ENCODE assay signal across 8 mouse cellular contexts in the genomic region with DNA sequence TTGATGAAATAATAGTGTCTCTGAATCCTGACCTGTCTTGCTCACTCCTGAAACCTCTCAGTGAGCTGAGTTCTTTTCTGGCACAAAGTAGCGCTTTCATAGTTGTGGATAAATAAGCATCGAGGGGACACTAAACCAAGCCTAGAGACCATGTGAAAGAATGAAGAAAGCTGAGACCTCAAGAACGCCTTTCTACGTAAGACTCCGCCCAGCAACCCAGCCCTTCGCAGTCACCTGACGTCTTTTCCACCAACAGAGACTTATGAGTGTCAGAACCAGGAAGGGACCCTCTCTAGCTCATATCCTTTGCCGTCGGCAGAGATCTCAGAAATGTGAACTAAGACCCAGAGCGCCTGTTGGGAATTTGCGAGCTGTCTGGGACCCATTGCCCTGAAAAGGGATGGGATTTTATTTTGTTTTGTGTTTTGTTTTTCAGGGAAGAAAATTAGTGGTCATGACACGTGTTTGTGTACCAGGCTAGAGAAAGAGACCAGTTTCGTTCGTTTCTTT. TPM values are rescaled to one million over a fixed set of nuclear protein-coding genes. Genes with fewer than 3 reads are reported as not detected.
A peak's percentile ranks its signal among the peaks of the same experiment; 100 is the strongest.
DNase-seq lines count a peak whose midpoint lies in the region; ATAC-seq and TF ChIP-seq lines count a peak whose summit lies in the region.

No protein-coding gene starts in this region.

- H3K4me3 ChIP-seq in CH12.LX (replicated peaks in 1 of 3; ENCODE audit: low read depth in 2 of 3, low read length in 2 of 3, poor library complexity in 1 of 3), result peak overlapping the region; percentile 62 to 73 (median 67)
- peak overlapping the region; percentile 69 for H3K4me3 ChIP-seq in brown adipose tissue, adult 24 weeks (ENCODE audit: insufficient read depth, low read depth, low read length)
- peak overlapping the region; percentile 68 to 74 for H3K4me3 ChIP-seq in heart, embryonic 14.5 days (ENCODE audit: control insufficient read depth in 1 of 2, insufficient read depth in 1 of 2, low read depth in 1 of 2, low read length in 2 of 2)
- peak overlapping the region; percentile 80 for H3K4me3 ChIP-seq in liver, embryonic 16.5 days (ENCODE audit: low read depth, low read length)
- peak overlapping the region; percentile 55 for H3K4me3 ChIP-seq in neural tube, embryonic 12.5 days
- peak overlapping the region; percentile 78 for H3K4me3 ChIP-seq in testis, adult 2 months (ENCODE audit: control insufficient read depth, low read depth, low read length)

- 16% methylated on average over 14 of the region's 14 CpGs for WGBS in heart, embryonic 14.5 days
- 4% methylated on average over 14 of the region's 14 CpGs for WGBS in liver, embryonic 16.5 days (ENCODE audit: insufficient replicate concordance)
- 18% methylated on average over 14 of the region's 14 CpGs for WGBS in neural tube, embryonic 12.5 days

- dilution Hi-C loops in CH12.LX (cut with MboI; ENCODE audit: extremely low pct_ligation_motif_present, extremely low pct_unique_long_range_greater_than_20kb, low sequenced_read_pairs), result no loop called here

- H3K27ac ChIP-seq in CH12.LX (ENCODE audit: insufficient read depth, low read depth), result no peak overlapping the region
- H3K27ac ChIP-seq in brown adipose tissue, adult 24 weeks (replicated peaks; ENCODE audit: low read depth, low read length), result peak overlapping the region; percentile 70
- H3K27ac ChIP-seq in heart, embryonic 14.5 days (replicated peaks in 1 of 2; ENCODE audit: control insufficient read depth in 1 of 2, insufficient read depth in 1 of 2, low read depth in 2 of 2, low read length in 2 of 2), result peak overlapping the region in 1 of 2 experiments; percentile 79; a peak in 3 of 4 replicates
- peak overlapping the region; percentile 93 for H3K27ac ChIP-seq in liver, embryonic 16.5 days (ENCODE audit: low read length)
- no peak overlapping the region for H3K27ac ChIP-seq in neural tube, embryonic 12.5 days
- 0 out of 2 replicates have a peak overlapping the region, but pooled peaks have one; percentile 11 for H3K27ac ChIP-seq in testis, adult 2 months (ENCODE audit: control insufficient read depth, insufficient read depth, low read depth, low read length)

- H3K36me3 ChIP-seq in CH12.LX (replicated peaks in 1 of 2; ENCODE audit: control insufficient read depth in 1 of 2, insufficient read depth in 1 of 2, low read length in 1 of 2), result no peaks in the 10 kb centered on the region
- no peaks in the 10 kb centered on the region for H3K36me3 ChIP-seq in heart, embryonic 14.5 days (ENCODE audit: control insufficient read depth, insufficient read depth, low read length)
- H3K36me3 ChIP-seq in liver, embryonic 16.5 days (ENCODE audit: control insufficient read depth, insufficient read depth), result no peaks in the 10 kb centered on the region
- no peaks in the 10 kb centered on the region for H3K36me3 ChIP-seq in neural tube, embryonic 12.5 days
- no peaks in the 10 kb centered on the region for H3K36me3 ChIP-seq in testis, adult 2 months (ENCODE audit: control insufficient read depth, insufficient read depth, low read length)

- peak overlapping the region; percentile 75 for H3K9ac ChIP-seq in CH12.LX (ENCODE audit: insufficient read depth, low read depth)
- H3K9ac ChIP-seq in heart, embryonic 14.5 days (ENCODE audit: low read length), result peak overlapping the region; percentile 72
- peak overlapping the region; percentile 73 for H3K9ac ChIP-seq in liver, embryonic 16.5 days (ENCODE audit: low read depth, low read length)
- H3K9ac ChIP-seq in neural tube, embryonic 12.5 days, result 0 out of 2 replicates have a peak overlapping the region, but pooled peaks have one; percentile 10

- peak; percentile 92 for TF ChIP-seq POLR2A in CH12.LX (IDR thresholded peaks at IDR 0.05; ENCODE audit: low read depth, low read length)
- no peak for TF ChIP-seq POLR2A in testis, adult 2 months (IDR thresholded peaks at IDR 0.05; ENCODE audit: control insufficient read depth, low read depth, low read length)

- H3K9me3 ChIP-seq in CH12.LX (replicated peaks; ENCODE audit: low read length), result no peaks in the 10 kb centered on the region
- H3K9me3 ChIP-seq in heart, embryonic 14.5 days (ENCODE audit: control insufficient read depth, low read length), result no peaks in the 10 kb centered on the region
- H3K9me3 ChIP-seq in liver, embryonic 16.5 days (replicated peaks; ENCODE audit: control insufficient read depth, low read length), result no peaks in the 10 kb centered on the region
- no peaks in the 10 kb centered on the region for H3K9me3 ChIP-seq in neural tube, embryonic 12.5 days

- no peak for TF ChIP-seq RAD21 in CH12.LX (IDR thresholded peaks at IDR 0.05; ENCODE audit: low read depth, low read length)

- peaks cover 37% of the 10 kb centered on the region for H3K27me3 ChIP-seq in CH12.LX (replicated peaks)
- 0 out of 2 replicates have a peak, but pooled peaks cover 5% of the 10 kb centered on the region for H3K27me3 ChIP-seq in heart, embryonic 14.5 days (ENCODE audit: control insufficient read depth, insufficient read depth, low read length)
- H3K27me3 ChIP-seq in liver, embryonic 16.5 days (ENCODE audit: control insufficient read depth, insufficient read depth, low read depth, low read length), result peaks cover 14% of the 10 kb centered on the region
- H3K27me3 ChIP-seq in neural tube, embryonic 12.5 days (replicated peaks), result peaks cover 18% of the 10 kb centered on the region
- no peaks in the 10 kb centered on the region for H3K27me3 ChIP-seq in testis, adult 2 months (ENCODE audit: control insufficient read depth, insufficient read depth, low read length)

- in situ Hi-C loops in CH12.LX (cut with MboI; ENCODE audit: low pct_ligation_motif_present, low pct_unique_long_range_greater_than_20kb, low sequenced_read_pairs), result loop anchor here (5.0 to 10.0 kb wide), 2 partner anchors 77 to 200 kb away; partner anchors contain the start of gene Mettl9

- peaks cover 0 to 19% of the 10 kb centered on the region in 2 experiments; a peak in 3 of 4 replicates for H3K4me1 ChIP-seq in CH12.LX (ENCODE audit: control insufficient read depth in 1 of 2, insufficient read depth in 2 of 2)
- H3K4me1 ChIP-seq in brown adipose tissue, adult 24 weeks (ENCODE audit: control insufficient read depth, insufficient read depth, insufficient read length, low read length), result peaks cover 3% of the 10 kb centered on the region; the same call in 1 of the 2 replicates
- H3K4me1 ChIP-seq in heart, embryonic 14.5 days (ENCODE audit: control insufficient read depth in 2 of 2, insufficient read depth in 2 of 2, low read length in 2 of 2), result peaks cover 2 to 3% of the 10 kb centered on the region in 2 experiments; a peak in 1 of 4 replicates
- peaks cover 35% of the 10 kb centered on the region for H3K4me1 ChIP-seq in liver, embryonic 16.5 days (ENCODE audit: control insufficient read depth, low read depth, low read length)
- H3K4me1 ChIP-seq in neural tube, embryonic 12.5 days, result peaks cover 15% of the 10 kb centered on the region; the same call in 1 of the 2 replicates
- H3K4me1 ChIP-seq in testis, adult 2 months (ENCODE audit: control insufficient read depth, insufficient read depth, low read length), result peaks cover 9% of the 10 kb centered on the region

- no peak for TF ChIP-seq EP300 in CH12.LX (IDR thresholded peaks at IDR 0.05; ENCODE audit: low read length)

- peak; percentile 76 for ATAC-seq in erythroid progenitor cell, adult 5-6 weeks (replicated peaks; ENCODE audit: low FRiP score, poor library complexity, severe bottlenecking)
- ATAC-seq in heart, embryonic 14.5 days (ENCODE audit: insufficient number of reproducible peaks, insufficient read depth, low FRiP score, low read depth), result peak; percentile 67
- ATAC-seq in liver, embryonic 16.5 days (ENCODE audit: low read depth), result peak; percentile 79
- ATAC-seq in neural tube, embryonic 12.5 days (ENCODE audit: low FRiP score, low read depth), result peak; percentile 85

- DNase-seq in CH12.LX (ENCODE audit: extremely low read depth), result peak; percentile 92
- peak; percentile 80 for DNase-seq in kidney, postnatal 10 days

- TF ChIP-seq CTCF in CH12.LX (conservative IDR thresholded peaks at IDR 0.05 in 1 of 2, IDR thresholded peaks at IDR 0.05 in 1 of 2; ENCODE audit: low read depth in 2 of 2, low read length in 2 of 2), result no peak
- no peak for TF ChIP-seq CTCF in testis, adult 2 months (IDR thresholded peaks at IDR 0.05; ENCODE audit: control insufficient read depth, insufficient read depth, insufficient replicate concordance, low read depth, low read length)

- H3K4me2 ChIP-seq in CH12.LX (ENCODE audit: insufficient read depth, low read depth, poor library complexity, severe bottlenecking), result peak overlapping the region; percentile 89
- H3K4me2 ChIP-seq in heart, embryonic 14.5 days (ENCODE audit: low read length), result peak overlapping the region; percentile 76
- peak overlapping the region; percentile 74 for H3K4me2 ChIP-seq in liver, embryonic 16.5 days (ENCODE audit: low read depth, low read length)
- peak overlapping the region; percentile 51 for H3K4me2 ChIP-seq in neural tube, embryonic 12.5 days (replicated peaks)

- no peaks in the 10 kb centered on the region for H3K79me2 ChIP-seq in CH12.LX (replicated peaks; ENCODE audit: control insufficient read depth, extremely low read depth, insufficient read depth, poor library complexity, severe bottlenecking)

RNA-seq across cellular contexts. Expression of gene Eef2k, which starts 7.7 kb away (rescaled TPM):
- total RNA-seq in CH12.LX (2012; rRNA removed) (8.0 and 13.9 TPM in 2 replicates), CH12.LX (2014; rRNA removed) (5.0 and 5.5 TPM in 2 replicates)
- polyA plus RNA-seq in CH12.LX (2012; ENCODE audit: insufficient read length, low read depth), result 13.7 and 15.5 TPM in 2 replicates
- 3.5 and 5.0 TPM in 2 replicates for polyA plus RNA-seq in brown adipose tissue, adult 24 weeks (2012; ENCODE audit: insufficient read depth, insufficient read length, missing spikeins)
- total RNA-seq in erythroid progenitor cell, adult 5-6 weeks (2015; ENCODE audit: low replicate concordance), result 35.6 and 62.3 TPM in 2 replicates
- 80.2 and 225 TPM in 2 replicates for total RNA-seq in erythroid progenitor cell, adult 5-6 weeks (2017; ENCODE audit: low replicate concordance)
- polyA plus RNA-seq in heart, embryonic 14.5 days (2014; fragmentation: Nextera tagmentation; extraction: Ambion mirVana), result 12.1 and 12.4 TPM in 2 replicates
- 46.5 and 52.1 TPM in 2 replicates for polyA plus RNA-seq in liver, embryonic 16.5 days (2015; fragmentation: Nextera tagmentation; extraction: Ambion mirVana)
- polyA plus RNA-seq in neural tube, embryonic 12.5 days (2016; fragmentation: Nextera tagmentation; extraction: Ambion mirVana), result 21.1 and 22.2 TPM in 2 replicates
- polyA plus RNA-seq in testis, adult 2 months (2012; rRNA removed), result 10.5 and 13.6 TPM in 2 replicates

RNA-seq across cellular contexts. Expression of gene Gm5737, which starts 22.8 kb away (rescaled TPM):
- total RNA-seq in CH12.LX (2012; rRNA removed) (not detected in 2 replicates), CH12.LX (2014; rRNA removed) (not detected in 2 replicates)
- polyA plus RNA-seq in CH12.LX (2012; ENCODE audit: insufficient read length, low read depth), result not detected in 2 replicates
- polyA plus RNA-seq in brown adipose tissue, adult 24 weeks (2012; ENCODE audit: insufficient read depth, insufficient read length, missing spikeins), result not detected in 2 replicates
- total RNA-seq in erythroid progenitor cell, adult 5-6 weeks (2015; ENCODE audit: low replicate concordance), result not detected in 2 replicates
- total RNA-seq in erythroid progenitor cell, adult 5-6 weeks (2017; ENCODE audit: low replicate concordance), result not detected in 2 replicates
- not detected in 2 replicates for polyA plus RNA-seq in heart, embryonic 14.5 days (2014; fragmentation: Nextera tagmentation; extraction: Ambion mirVana)
- not detected in 2 replicates for polyA plus RNA-seq in liver, embryonic 16.5 days (2015; fragmentation: Nextera tagmentation; extraction: Ambion mirVana)
- not detected in 2 replicates for polyA plus RNA-seq in neural tube, embryonic 12.5 days (2016; fragmentation: Nextera tagmentation; extraction: Ambion mirVana)
- 0.16 and 0.31 TPM in 2 replicates for polyA plus RNA-seq in testis, adult 2 months (2012; rRNA removed)

Comparison
In these comparisons a context has a peak if more than half of its experiments do, and no peak if none do; other contexts are left out.
1. H3K27ac ChIP-seq: peak in brown adipose tissue, adult 24 weeks (single experiment), liver, embryonic 16.5 days (single experiment) and testis, adult 2 months (single experiment); none in CH12.LX (single experiment) and neural tube, embryonic 12.5 days (single experiment).
2. H3K9ac ChIP-seq: peak in every context shown above with its lines; median percentile 75 in CH12.LX; 73 in liver, embryonic 16.5 days; 72 in heart, embryonic 14.5 days; 10 in neural tube, embryonic 12.5 days.
3. Peak in every context shown above with its lines, with median percentiles within 50 percentile points of each other: H3K4me2 ChIP-seq, H3K4me3 ChIP-seq and ATAC-seq.